Mouse (Mus musculus) bone marrow macrophage, adult 2 months (primary cell): Measurements from ENCODE around the gene Igsf11.

ENCODE experiments used
- CTCF ChIP-seq: IDR thresholded peaks from 2 replicates; pipeline ENCODE4 v1.5.1; 2012; ENCODE audit warnings: low read depth, mild to moderate bottlenecking, low read length, moderate library complexity
- POLR2A ChIP-seq: IDR thresholded peaks from 2 replicates; pipeline ENCODE4 v1.6.1; 2012; ENCODE audit warnings: mild to moderate bottlenecking, low read depth, low read length, borderline replicate concordance

GRCm38 (mm10) chr16:38916885-38917284, 24.4 kb downstream of the Igsf11 start:
- TF ChIP-seq CTCF (no peak), POLR2A (no peak)
